Mouse (Mus musculus) A20 (cell line): Measurements from ENCODE around the gene Gabrr2.
A peak's percentile ranks its signal among the peaks of the same experiment; 100 is the strongest.

Experiments
- DNase-seq: peaks from one replicate; pipeline ENCODE4 v3.0.0-alpha.2; 2011; ENCODE audit warnings: low read depth, low spot score

The Gabrr2 gene

DNA sequence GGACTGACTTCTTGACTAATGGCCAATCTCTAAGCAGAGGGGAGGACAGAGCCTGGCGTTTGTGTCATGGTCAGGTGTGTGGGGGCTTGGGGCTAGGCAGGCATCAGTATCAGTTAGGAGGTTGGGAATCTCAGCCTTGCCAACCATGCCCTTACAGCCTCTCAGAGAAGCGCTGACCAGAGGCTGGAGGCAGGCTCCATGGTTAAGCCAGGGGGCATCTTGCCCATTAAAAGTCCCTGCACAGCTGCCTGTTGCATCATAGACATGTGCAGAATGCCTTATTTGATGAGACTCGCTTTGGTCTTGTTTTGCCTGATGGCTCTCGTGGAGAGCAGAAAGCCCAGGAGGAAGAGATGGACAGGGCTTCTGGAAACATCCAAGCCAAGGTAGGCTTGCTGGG is at the start of gene Gabrr2:
Gene Gabrr2 (plus strand): TSS at position 19 of the 400 bp plus-strand sequence.
- no peak for DNase-seq

DNA sequence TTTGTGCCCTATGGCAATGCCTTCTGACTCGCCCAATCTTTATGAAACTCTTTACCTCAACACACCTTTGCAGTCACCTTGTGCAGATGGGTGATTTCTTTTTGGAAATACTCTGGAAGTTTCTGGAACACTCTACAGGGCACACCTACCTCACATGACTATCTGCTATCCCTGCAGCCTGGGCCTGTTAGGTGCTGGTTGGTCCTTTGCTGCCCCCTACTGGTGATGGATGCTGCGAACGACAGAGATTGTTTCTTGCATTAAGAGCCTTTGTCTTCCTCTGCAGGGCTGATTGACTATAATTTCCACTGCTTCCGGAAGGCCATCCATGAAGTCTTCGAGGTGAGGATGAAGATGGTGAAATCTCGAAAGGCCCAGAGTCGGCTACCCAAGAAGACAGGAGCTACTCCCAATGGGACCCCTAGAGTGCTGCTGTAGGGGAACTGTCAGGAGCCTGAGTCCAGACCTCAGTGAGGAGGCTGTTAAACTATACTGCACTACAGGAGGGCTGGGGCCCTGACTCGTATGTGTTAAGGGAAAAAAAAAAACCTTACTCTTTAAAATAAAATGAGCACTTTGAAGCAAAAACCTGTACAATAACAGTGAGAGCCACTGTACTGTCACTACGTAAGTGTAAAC is 44.3 kb upstream of the Gabrr2 start:
- DNase-seq: peak; percentile 85

DNA sequence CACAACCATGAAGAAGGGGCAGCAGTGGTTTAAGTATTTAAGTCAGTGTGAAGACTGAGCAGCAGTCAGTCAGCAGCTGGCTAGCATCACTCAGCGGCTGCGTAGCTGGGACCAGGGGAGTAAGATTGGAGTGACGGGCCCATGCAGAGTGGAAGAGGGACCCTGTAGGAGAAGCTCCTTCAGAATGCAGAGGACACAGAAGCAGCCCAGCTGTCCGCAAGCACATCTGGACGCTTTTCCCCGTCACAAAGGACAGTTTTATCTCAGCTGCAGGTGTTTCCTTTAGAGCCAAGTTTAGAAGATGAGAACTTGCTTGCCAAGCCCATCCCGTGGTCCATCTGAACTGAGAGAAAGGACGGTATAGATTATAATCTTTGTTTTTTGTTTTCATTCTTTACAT is 38.4 kb upstream of the Gabrr2 start:
- peak; percentile 85 for DNase-seq

DNA sequence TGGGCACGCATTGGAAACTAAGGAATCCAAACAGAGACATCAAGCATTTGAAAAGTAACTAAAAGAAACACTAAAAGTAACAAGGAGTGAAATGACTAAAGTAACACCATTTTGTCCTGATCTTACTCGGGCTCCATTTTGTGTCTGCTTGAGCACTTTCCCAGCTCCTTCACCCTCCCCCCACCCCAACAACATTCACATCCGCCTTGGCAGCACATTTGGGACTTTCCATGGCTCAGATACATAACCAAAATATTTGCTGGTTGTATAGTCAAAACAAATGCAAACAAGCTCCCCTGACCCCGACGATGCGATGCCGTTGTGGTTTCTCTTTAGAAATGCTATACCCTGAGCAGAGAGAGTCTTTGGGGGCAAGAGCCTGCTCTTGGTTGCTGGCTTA is 33.7 kb upstream of the Gabrr2 start:
- DNase-seq: peak; percentile 89

DNA sequence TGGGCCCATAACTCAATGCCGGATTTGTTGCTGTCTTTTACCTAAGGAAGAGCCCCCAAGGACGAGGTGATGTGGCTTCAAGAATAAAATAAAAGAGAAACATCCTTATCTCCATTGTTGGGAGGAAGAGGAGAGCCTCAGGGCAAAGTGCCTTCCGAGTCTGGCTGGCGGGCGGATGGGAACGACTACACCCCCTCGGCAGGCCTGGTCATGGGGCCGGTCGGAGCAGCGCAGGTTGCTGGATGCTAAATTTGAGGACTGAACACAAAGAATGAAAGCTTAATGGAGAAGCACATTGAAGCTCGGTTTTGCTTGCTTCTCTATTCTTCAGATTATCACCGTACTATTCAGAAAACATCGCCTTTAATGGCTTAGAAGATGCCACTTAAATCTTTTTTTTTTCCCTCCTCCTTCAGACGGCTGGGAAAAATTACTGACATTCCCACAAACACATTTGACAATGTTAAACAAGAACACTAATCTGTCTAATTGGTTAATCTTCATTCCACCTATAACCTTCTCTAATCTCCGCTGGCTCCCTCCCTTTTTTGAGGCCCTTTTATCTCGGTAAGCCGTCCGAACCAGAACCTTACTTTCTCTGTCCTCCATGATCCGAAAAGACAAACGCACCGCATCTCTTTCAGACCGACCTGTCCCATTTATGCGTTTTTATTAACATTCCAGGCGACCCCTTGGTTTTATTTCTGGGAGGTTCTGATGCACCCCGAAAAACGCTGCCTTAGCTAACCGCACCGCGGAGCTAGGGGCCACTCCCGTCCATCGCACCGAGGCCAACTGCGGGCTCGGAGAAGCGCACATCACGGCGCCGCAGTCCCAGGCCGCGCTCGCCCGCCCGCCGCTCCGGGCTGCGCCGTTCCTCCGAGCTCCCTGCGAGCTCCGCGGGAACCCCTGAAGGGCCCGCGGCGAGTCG is 32.3 kb upstream of the Gabrr2 start:
- peak; percentile 84 for DNase-seq

DNA sequence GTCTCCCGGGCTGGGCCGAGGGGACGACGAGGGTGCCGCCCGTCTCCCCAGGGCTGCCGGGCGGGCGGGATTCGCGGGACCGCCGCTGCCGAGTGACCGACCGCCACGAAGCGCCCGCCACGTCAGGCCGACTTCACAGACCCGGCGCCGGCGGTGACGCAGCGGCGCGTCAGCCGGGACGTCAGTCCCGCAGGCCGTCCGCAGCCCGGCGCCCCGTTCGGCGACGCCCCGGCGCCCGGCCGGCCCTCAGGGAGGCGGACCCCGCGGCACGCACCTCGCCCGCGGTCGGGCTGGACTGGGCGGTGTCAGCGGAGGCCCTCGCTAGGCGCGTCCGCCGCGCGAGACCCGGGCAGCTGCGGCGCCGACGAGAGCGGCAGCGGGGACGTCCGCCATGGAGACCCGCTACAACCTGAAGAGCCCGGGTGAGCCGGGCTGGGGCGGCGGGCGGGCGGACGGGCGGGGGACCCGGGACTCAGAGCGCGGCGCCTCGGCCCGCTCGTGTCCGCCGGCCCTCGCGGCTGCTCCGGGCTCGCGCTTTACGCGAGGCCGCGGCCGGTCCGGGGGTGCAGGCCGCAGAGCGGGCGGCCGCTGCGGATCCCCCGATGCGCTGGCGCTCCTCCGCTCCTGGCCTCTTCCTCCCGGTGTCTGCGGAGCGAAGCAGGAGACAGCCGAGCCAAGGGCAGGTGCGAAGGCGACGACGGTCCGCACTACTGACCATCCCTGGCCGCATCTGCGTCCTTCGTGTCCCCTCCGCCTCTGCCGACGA is 31.4 kb upstream of the Gabrr2 start, which contains the start of gene Ube2j1:
Gene Ube2j1 (plus strand): TSS at position 222 of the 766 bp plus-strand sequence.
- DNase-seq: peak; percentile 87

DNA sequence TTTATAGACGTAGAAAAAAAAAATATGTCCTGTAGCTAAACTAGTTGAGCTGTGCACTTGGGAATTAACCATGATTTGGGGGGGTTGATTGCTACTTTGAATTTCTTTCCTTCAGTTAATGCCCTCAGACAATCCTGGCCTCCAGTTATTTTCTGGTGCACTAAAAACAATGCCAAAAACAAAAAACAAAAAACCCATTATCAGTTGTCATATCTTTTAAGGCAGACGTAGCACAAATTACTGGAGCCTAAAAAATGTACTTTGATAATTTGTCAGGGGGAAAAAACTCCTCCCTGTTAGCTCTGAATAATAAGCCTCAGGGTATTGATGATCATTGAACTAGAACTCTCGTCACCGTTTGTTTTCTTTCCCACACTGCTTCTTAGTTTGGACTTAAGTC is 30.8 kb upstream of the Gabrr2 start:
- DNase-seq: peak; percentile 64

DNA sequence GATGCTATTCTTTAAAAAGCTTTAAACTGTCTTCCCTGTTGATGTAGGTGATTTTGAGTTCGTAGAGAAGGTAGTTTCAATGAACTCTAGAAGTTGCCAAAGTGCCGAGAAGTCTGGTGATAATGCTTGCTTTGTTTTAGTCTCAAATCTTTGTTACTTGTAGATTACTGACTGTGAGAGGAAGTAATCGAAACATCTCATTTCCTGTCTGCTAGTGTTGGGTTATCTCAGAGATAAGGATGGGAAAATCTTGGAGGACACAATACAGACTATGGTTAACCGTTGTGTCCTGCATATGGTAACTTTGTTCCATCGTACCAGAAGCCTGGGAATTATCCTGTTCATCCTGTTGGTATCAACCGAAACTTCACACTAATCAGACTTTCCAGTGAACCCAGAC is 29.3 kb upstream of the Gabrr2 start:
- no peak for DNase-seq

DNA sequence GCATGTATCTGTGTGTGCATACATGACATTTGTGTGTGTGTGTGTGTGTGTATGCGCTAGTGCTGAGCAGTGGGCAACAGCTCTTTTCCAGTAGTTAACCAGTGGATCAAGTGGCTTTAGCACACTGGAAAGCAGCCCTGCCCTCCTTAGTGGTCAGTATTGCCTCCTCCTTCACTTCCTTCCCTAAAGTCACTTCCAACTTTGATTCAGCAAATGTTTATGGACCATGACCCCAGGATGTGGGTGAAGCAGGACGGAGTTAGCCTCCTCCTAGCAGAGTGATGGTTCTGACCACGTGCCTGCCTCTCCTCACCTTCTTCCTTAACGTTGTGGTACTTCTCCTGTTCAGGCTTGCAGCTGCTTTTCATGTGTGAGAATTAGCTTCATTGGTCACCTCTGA is 23.0 kb upstream of the Gabrr2 start:
- no peak for DNase-seq

DNA sequence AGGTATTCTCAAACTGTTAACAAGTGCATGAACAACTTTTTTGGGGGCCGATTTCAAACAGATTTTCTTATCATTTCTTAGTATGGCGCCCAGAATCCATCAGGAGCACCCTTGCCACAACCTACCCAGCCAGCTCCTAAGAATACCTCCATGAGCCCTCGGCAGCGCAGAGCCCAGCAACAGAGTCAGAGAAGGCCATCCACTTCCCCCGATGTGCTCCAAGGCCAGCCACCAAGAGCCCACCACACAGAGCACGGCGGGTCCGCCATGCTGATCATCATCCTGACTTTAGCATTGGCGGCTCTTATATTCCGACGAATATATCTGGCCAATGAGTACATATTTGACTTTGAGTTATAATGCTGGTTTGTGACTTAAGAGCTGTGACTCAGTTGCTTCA is 13.2 kb upstream of the Gabrr2 start:
- DNase-seq: no peak

DNA sequence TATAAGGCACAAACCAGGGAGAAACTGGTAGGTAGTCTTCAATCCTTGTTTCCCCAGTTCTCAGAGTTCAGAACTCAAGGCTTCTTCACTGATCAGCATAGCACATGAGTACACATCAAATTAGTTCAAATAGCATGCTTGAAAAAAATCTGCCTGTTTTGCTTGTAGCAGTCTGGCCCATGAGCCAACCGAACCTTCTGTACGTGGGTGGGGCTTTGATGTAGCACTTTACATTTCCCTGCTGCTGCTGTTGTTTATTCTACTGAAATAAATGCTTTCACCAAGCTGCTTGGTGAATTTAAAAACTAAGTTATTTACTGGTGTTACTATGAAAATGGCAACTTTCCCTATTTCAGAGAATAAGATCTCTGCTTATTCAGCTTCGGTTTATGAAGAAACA is 10.7 kb upstream of the Gabrr2 start:
- no peak for DNase-seq

DNA sequence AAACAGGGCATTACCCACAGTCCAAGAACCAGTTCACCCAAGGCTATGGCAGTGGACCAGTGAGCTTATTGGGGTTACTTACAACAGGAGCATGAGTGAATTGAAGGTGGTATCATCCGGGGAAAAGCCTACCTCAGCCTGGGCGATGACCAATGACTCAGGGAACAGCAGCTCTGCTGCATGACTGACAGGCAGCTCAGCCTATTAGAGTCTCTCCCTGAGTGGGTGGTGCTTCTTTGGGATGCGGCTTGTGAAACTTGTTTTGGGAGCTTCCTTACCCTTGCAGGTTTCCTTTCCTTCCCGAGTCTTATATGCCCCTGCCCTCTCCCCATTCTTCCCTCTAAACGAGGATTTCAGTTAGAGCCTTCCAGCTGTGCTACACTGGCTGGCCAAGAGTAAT is 10.1 kb upstream of the Gabrr2 start:
- no peak for DNase-seq

DNA sequence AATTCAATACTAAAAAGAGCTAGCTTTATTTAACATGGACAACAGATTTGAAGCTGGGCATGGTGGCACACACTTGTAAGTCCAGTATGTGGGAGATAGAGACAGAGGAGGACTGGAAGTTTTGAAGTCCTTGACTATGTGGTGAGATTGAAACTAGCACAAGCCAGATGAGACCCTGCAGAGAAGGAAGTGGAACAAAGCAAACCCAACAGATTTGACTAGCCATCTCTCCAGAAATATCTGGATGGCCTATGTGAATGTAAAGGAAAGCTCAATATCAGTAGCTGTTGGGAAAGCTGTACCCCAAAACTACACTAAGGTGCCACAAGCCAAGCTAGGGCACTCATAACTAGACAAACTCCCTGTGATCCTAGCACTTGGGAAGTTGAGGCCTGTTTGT is 8.4 kb upstream of the Gabrr2 start:
- DNase-seq: peak; percentile 44

DNA sequence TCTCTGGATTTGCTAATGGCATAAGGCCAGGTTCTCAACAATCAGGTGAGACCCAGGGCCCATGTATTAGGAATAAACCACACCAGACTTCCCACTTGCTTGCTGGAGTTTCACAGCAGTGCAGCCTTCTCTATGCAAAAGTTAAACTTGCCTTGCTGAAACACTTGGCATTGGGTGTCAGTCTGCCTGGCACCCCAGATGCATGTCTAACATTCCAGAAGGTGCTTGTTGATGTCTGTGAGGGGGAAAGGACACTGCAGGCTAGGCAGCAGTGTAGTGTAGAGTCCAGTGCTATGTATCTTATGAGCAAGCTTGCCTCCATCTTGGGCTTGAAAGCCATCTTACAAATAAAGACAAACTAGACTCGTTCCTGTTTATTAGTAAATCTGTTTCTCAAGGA is 6.5 kb upstream of the Gabrr2 start:
- no peak for DNase-seq

DNA sequence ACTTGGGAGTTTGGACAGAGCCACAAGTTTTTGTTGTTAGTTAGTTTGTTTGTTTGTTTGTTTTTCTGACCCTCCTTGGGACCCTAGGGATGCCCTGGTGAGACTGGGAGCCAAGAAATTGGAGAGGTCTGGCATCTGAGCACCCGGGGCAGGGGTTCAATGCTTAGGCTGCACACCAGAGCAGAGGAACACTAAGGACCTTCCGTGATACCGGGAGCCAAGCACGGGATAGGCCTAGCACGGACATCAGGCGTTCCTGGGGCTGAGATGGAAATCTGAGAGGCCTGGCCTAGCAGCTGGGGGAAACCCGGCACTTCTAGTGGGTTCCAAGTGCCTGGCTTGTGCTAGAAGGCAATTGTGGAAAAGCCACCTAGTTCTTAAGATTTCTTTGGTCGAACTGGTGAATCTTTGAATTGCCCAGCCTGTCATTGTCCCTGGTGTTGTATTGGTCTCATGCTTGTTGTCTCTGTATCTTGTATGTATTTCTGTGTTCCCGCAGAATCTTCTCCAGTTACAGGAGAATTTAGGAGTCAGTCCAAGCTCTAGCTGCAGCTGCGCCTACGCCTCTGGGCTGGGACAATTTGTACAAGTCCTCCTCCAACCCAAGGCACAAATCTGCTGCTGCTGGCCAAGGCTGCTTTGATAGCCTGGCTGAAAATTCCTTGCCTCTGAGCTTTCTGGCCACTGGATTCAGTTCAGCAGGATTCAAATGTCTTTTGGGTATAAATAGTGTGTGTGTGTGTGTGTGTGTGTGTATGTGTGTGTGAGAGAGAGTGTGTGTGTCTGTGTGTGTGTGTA is 4.7 kb upstream of the Gabrr2 start:
- no peak for DNase-seq

DNA sequence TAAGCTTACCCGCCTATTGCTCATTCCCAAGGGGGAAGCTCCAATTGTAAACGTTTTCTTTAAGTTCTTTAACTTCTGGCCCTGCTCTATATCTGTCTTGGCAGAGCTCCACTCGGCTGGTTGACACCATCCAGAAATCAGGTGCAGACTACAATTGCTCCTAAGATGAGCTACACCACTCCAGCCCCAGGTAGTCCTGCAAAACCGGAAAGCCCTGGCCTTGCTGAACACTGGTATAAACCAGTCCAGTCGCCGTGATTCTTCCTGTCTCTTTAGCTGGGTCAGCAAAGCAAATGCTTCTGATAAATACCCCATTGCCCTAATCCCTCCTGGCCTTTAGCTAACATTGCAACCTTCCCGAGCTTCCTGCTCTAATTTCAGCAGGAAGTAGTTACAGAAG is 1.6 kb upstream of the Gabrr2 start:
- no peak for DNase-seq

DNA sequence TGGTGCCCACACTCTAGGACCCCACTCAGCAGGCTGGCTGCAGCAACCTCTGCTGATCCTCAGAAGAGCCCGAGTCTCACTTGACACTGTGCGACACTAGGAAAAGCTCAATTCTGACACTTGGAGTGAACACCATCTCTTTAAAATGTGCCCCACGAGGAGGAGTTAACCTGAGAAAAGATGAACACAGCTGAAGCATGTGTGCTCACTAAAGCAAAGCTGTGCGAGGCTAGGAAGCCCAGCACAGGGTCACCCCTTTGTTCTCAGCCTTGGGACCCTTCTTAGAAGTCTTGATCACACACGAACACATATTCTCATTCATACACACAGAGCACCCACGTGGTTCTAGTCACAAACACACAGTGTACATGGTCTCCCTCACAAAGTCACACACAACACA is 2.2 kb downstream of the Gabrr2 start:
- DNase-seq: no peak

DNA sequence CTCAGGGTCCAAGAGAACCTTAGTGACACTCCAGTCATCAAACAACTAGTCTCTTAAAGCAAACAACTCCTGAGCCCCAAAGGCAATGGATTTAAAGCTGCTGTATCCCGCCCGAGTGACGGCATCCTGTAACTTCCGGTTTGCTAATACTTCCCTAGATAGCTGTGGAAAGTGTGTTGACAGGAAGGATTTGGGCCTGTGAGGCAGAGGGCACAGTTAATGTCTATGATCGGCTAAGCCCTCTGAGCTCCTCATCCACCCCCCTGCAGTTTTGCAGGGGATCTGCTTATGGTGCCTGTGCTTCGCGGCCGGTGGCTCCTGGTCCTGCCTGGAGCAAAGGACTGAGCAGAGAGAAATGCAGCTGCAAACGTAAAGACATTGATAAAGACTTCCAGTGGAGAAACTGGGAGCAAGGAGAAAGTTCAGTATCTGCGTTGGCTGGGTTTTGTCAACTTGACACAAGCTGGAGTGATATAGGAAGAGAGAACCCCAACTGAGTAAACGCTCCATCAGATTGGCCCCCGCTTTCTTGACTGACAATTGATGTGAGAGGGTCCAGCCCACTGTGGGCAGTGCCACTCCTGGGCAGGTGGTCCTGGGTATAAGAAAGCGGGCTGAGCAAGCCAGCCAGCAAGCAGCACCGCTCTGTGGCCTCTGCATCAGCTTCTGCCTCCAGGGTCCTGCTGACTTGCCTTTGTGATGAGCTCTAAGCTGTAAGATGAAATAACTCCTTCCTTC is 3.6 kb downstream of the Gabrr2 start:
- DNase-seq: no peak

DNA sequence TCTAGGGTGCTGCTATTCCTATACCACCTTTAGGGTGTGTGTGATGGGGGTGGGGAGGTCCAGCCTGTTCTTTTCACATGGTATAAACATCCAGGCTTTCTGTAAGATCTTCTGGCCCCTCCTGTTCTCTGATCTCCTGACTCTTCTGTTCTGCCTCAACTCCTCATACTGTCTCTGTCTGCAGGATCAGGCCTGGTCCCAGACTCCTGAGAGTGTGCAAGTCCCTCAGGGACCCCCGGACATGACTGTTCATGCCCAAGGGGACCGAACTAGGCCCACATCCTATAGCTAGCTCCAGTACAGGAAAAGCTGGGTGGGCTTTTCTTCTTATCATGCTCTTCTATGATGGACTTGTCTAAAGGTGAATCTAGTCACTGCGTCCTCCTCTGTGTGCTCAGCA is 4.5 kb downstream of the Gabrr2 start:
- no peak for DNase-seq

DNA sequence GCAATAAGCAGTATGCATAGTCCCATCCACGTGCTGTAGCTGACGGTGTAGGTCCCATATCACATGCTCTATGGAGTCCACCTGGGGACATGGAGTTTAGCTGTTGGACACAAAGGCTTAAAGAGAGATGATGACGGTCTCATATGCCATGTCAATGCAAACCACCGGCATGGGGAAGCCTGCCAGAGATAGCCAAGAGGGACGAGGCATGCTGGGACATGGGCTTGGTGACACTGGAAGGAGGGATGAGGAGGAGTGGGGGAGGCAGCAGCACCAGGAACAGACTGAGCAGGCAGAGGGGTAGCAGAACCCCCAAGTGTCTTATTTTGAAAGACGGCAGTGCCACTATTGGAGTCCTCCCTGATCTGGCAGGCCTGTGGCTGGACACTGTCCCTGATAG is 5.0 kb downstream of the Gabrr2 start:
- no peak for DNase-seq

DNA sequence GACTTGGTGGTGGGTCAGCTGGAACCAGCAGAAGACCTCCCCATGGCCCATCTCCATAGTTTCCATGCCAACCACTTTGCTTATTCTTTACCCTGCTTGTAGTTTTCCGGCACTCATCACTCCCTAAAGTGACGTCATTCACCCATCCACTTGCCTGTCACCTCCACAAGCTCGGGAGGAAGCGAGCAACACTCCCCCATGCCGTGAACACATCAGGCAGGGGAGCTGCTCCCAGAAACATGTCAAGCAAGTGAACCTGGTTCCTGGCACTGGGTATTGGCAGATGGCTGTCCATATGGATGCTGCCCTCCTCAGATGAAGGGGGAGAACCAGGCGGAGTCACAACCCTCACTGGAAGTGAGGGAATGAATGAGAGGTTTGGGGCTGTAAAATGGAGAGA is 6.1 kb downstream of the Gabrr2 start:
- DNase-seq: no peak
